Comparison of ENCODE assay signal across 8 mouse cellular contexts in genomic region chr12:12941661-12942363, GRCm38 (mm10). TPM values are rescaled to one million over a fixed set of nuclear protein-coding genes. Genes with fewer than 3 reads are reported as not detected.
A peak's percentile ranks its signal among the peaks of the same experiment; 100 is the strongest.
DNase-seq lines count a peak whose midpoint lies in the region; ATAC-seq and TF ChIP-seq lines count a peak whose summit lies in the region.

Mycn (minus strand) TSS chr12:12941914.

- TF ChIP-seq CTCF in left cerebral cortex, adult 2 months (IDR thresholded peaks at IDR 0.05), result no peak

- H3K79me2 ChIP-seq in macrophage (ENCODE audit: inconsistent target), result no peaks in the 10 kb centered on the region

- H3K27me3 ChIP-seq in hindbrain, embryonic 15.5 days, result no peaks in the 10 kb centered on the region

- no peaks in the 10 kb centered on the region for H3K9me3 ChIP-seq in hindbrain, embryonic 15.5 days

- intact Hi-C loops in left cerebral cortex, adult 2 months (cut with DNase I), result loop anchor here (1.0 to 5.0 kb wide), 6 partner anchors 161 to 620 kb away; no protein-coding TSS in a partner anchor

- peak; percentile 71 to 86 for DNase-seq in adrenal gland, adult (ENCODE audit: inconsistent age in 2 of 2, low spot score in 1 of 2)
- DNase-seq in cerebellum, postnatal 14 days, result peak; percentile 78 to 81
- DNase-seq in gastrocnemius, adult 18-20 months (ENCODE audit: low spot score), result peak; percentile 53
- DNase-seq in left cerebral cortex, adult 2 months (ENCODE audit: extremely low spot score in 1 of 2, low spot score in 2 of 2), result peak; percentile 67 to 79
- peak; percentile 52 to 54 for DNase-seq in right cerebral cortex, postnatal 36 days (ENCODE audit: low spot score in 2 of 2)

- peaks cover 3% of the 10 kb centered on the region; the same call in 1 of the 2 replicates for H3K36me3 ChIP-seq in hindbrain, embryonic 15.5 days
- no peaks in the 10 kb centered on the region for H3K36me3 ChIP-seq in macrophage (ENCODE audit: inconsistent target)

- peak within 1 kb of the TSS; percentile 96 for H3K27ac ChIP-seq in hindbrain, embryonic 15.5 days (replicated peaks)
- peak within 1 kb of the TSS; percentile 92 for H3K27ac ChIP-seq in left cerebral cortex, adult 2 months
- no peak within 1 kb of the TSS for H3K27ac ChIP-seq in macrophage

- WGBS in hindbrain, embryonic 15.5 days, result under 1% methylated on average over 38 of the region's 38 CpGs
- 2% methylated on average over 32 of the region's 38 CpGs for WGBS in macrophage (ENCODE audit: missing documents)

- H3K9ac ChIP-seq in hindbrain, embryonic 15.5 days, result peak within 1 kb of the TSS; percentile 89

- H3K4me2 ChIP-seq in hindbrain, embryonic 15.5 days, result peak within 1 kb of the TSS; percentile 92

- peak within 1 kb of the TSS; percentile 84 for H3K4me3 ChIP-seq in hindbrain, embryonic 15.5 days
- peak within 1 kb of the TSS; percentile 50 for H3K4me3 ChIP-seq in left cerebral cortex, adult 2 months
- H3K4me3 ChIP-seq in macrophage (ENCODE audit: inconsistent target), result peak within 1 kb of the TSS; percentile 30

- ATAC-seq in hindbrain, embryonic 15.5 days (ENCODE audit: low FRiP score, low read depth), result peak; percentile 85
- ATAC-seq in activated CD4-positive, CD25-positive, alpha-beta regulatory T cell, adult 4 months, result no peak

- peaks cover 28% of the 10 kb centered on the region for H3K4me1 ChIP-seq in hindbrain, embryonic 15.5 days (replicated peaks)

RNA-seq across cellular contexts. Expression of gene Mycn, which starts in this region (rescaled TPM):
- under 1 TPM; 0.25 to 0.85 TPM for total RNA-seq in gastrocnemius, adult 18-20 months (2021)
- polyA plus RNA-seq in hindbrain, embryonic 15.5 days (2015; fragmentation: Nextera tagmentation; extraction: Ambion mirVana), result 63.2 and 71.0 TPM in 2 replicates
- 10 to 100 TPM; 10.2 to 11.1 TPM for total RNA-seq in left cerebral cortex, adult 2 months (2021)
- not detected for total RNA-seq in macrophage (2018; cell fraction: chromatin; rRNA removed)
- not detected for total RNA-seq in macrophage (2018; cell fraction: cytosol; rRNA removed)
- under 1 TPM in 1 of 26 experiments, not detected in 25; 0.24 TPM for total RNA-seq in macrophage (2018; cell fraction: nucleus; rRNA removed)
- polyA plus RNA-seq in macrophage (2018), result not detected in 3 replicates
- not detected for polyA plus RNA-seq in activated CD4-positive, CD25-positive, alpha-beta regulatory T cell, adult 4 months (2017; shearing (Covaris generic))

Comparison
In these comparisons a context has a peak if more than half of its experiments do, and no peak if none do; other contexts are left out.
1. RNA of gene Mycn (total RNA-seq): 10.2 to 11.1 TPM in left cerebral cortex, adult 2 months; 0.25 to 0.85 TPM in gastrocnemius, adult 18-20 months; every median in the first group is over 4 times any median in the second.
2. RNA of gene Mycn (polyA plus RNA-seq): 63.2 to 71.0 TPM in hindbrain, embryonic 15.5 days; not detected in activated CD4-positive, CD25-positive, alpha-beta regulatory T cell, adult 4 months and not detected in macrophage; every median in the first group is over 10 times any median in the second.
3. Peak in DNase-seq in gastrocnemius, adult 18-20 months; RNA of the gene not detected or under 1 TPM.
4. H3K4me3 ChIP-seq: peak in every context shown above with its lines; median percentile 84 in hindbrain, embryonic 15.5 days; 50 in left cerebral cortex, adult 2 months; 30 in macrophage.
5. Peak in every context shown above with its lines, with median percentiles within 50 percentile points of each other: DNase-seq.